Mouse (Mus musculus) small intestine, adult 2 months (tissue): Measurements from ENCODE around the gene Macrod1.

Experiments used
- CTCF ChIP-seq: fragments of 200-500 bp; IDR thresholded peaks from 2 replicates; pipeline ENCODE4 v1.5.1; 2012; ENCODE audit warnings: low read depth, mild to moderate bottlenecking, control low read depth, inconsistent platforms, low read length, moderate library complexity, mixed read lengths; ENCODE audit not compliant: insufficient replicate concordance, insufficient read length; ENCODE audit errors: extremely low read depth
- POLR2A ChIP-seq: fragments of 200-500 bp; IDR thresholded peaks from 2 replicates; pipeline ENCODE4 v1.6.1; 2012; ENCODE audit warnings: low read depth, mild to moderate bottlenecking, control low read depth, inconsistent platforms, low read length, moderate library complexity

GRCm38 (mm10) chr19:7176041-7176696 lies 119.6 kb downstream of the Macrod1 start:
- TF ChIP-seq POLR2A (no peak), CTCF (no peak)
